Mouse (Mus musculus): ENCODE measurements at regions not wholly inside any gene's neighbourhood (a gene's known extent, or its start where the extent isn't known, plus 50 kb on each side); places are given as distances from the start of the nearest gene placed in this dataset.
"Not testable (repeated sequence)": the region's sequence is repeated elsewhere in the genome, so short reads cannot be mapped to it uniquely, and the experiment has no call there.

- H3K27me3 ChIP-seq (ENCODE audit: insufficient read depth, low read length), result no peaks in the 10 kb centered on the region
- H3K36me3 ChIP-seq (replicated peaks), result no peaks in the 10 kb centered on the region
- H3K9me3 ChIP-seq (replicated peaks), result no peaks in the 10 kb centered on the region
- DNase-seq (ENCODE audit: low spot score) (no peak), ATAC-seq (ENCODE audit: extremely low read depth, insufficient number of reproducible peaks, low FRiP score, poor library complexity, severe bottlenecking) (no peak)
- H3K4me3 ChIP-seq (ENCODE audit: low read depth, low read length), result no peak overlapping the region
- TF ChIP-seq TAL1 (conservative IDR thresholded peaks at IDR 0.05; ENCODE audit: low read depth, low read length) (no peak), GATA2 (IDR thresholded peaks at IDR 0.05; ENCODE audit: borderline replicate concordance, low read depth, low read length) (no peak), POLR2AphosphoS5 (IDR thresholded peaks at IDR 0.05; ENCODE audit: insufficient replicate concordance, low read depth, low read length) (no peak), CTCF (IDR thresholded peaks at IDR 0.05; ENCODE audit: low read depth, low read length) (no peak), GATA1 (IDR thresholded peaks at IDR 0.05; ENCODE audit: borderline replicate concordance, low read length) (no peak)
- peaks cover 16% of the 10 kb centered on the region for H3K4me1 ChIP-seq (ENCODE audit: insufficient read depth, low read depth, low read length)
These were observed 72.8 kb upstream of the Zfp706 start for GRCm38 (mm10) chr15:37080395-37080794.

GRCm38 (mm10) chr15:37074207-37074606, 66.6 kb upstream of the Zfp706 start:
- not testable (repeated sequence) for ATAC-seq (ENCODE audit: extremely low read depth, insufficient number of reproducible peaks, low FRiP score, poor library complexity, severe bottlenecking); H3K4me1 ChIP-seq (ENCODE audit: insufficient read depth, low read depth, low read length); DNase-seq (ENCODE audit: low spot score); H3K4me3 ChIP-seq (ENCODE audit: low read depth, low read length); H3K36me3 ChIP-seq (replicated peaks); H3K9me3 ChIP-seq (replicated peaks); H3K27me3 ChIP-seq (ENCODE audit: insufficient read depth, low read length)

GRCm38 (mm10) chr15:37072202-37072862, 64.8 kb upstream of the Zfp706 start:
- no peak for TF ChIP-seq CTCF (IDR thresholded peaks at IDR 0.05; ENCODE audit: low read depth, low read length)
- TF ChIP-seq TAL1 (conservative IDR thresholded peaks at IDR 0.05; ENCODE audit: low read depth, low read length), result no peak
- Histone ChIP-seq H3K27me3 (ENCODE audit: insufficient read depth, low read length) (peaks cover 5% of the 10 kb centered on the region; the same call in 1 of the 2 replicates), H3K36me3 (replicated peaks) (no peaks in the 10 kb centered on the region), H3K4me3 (ENCODE audit: low read depth, low read length) (no peak overlapping the region), H3K4me1 (ENCODE audit: insufficient read depth, low read depth, low read length) (no peaks in the 10 kb centered on the region), H3K9me3 (replicated peaks) (no peaks in the 10 kb centered on the region)
- ATAC-seq (ENCODE audit: extremely low read depth, insufficient number of reproducible peaks, low FRiP score, poor library complexity, severe bottlenecking) (no peak), DNase-seq (ENCODE audit: low spot score) (no peak)

- TF ChIP-seq GATA1 (IDR thresholded peaks at IDR 0.05; ENCODE audit: borderline replicate concordance, low read length) (no peak), CTCF (IDR thresholded peaks at IDR 0.05; ENCODE audit: low read depth, low read length) (no peak), GATA2 (IDR thresholded peaks at IDR 0.05; ENCODE audit: borderline replicate concordance, low read depth, low read length) (no peak), POLR2AphosphoS5 (IDR thresholded peaks at IDR 0.05; ENCODE audit: insufficient replicate concordance, low read depth, low read length) (no peak), TAL1 (conservative IDR thresholded peaks at IDR 0.05; ENCODE audit: low read depth, low read length) (no peak)
- no peak for DNase-seq (ENCODE audit: low spot score)
- no peaks in the 10 kb centered on the region for H3K4me1 ChIP-seq (ENCODE audit: insufficient read depth, low read depth, low read length)
- peaks cover 5% of the 10 kb centered on the region for H3K27me3 ChIP-seq (ENCODE audit: insufficient read depth, low read length)
- H3K9me3 ChIP-seq (replicated peaks), result no peaks in the 10 kb centered on the region
- no peaks in the 10 kb centered on the region for H3K36me3 ChIP-seq (replicated peaks)
- no peak overlapping the region for H3K4me3 ChIP-seq (ENCODE audit: low read depth, low read length)
- ATAC-seq (ENCODE audit: extremely low read depth, insufficient number of reproducible peaks, low FRiP score, poor library complexity, severe bottlenecking), result no peak
These were observed 62.6 kb upstream of the Zfp706 start for GRCm38 (mm10) chr15:37070188-37070587.

- DNase-seq (ENCODE audit: low spot score) (no peak), ATAC-seq (ENCODE audit: extremely low read depth, insufficient number of reproducible peaks, low FRiP score, poor library complexity, severe bottlenecking) (no peak)
- peaks cover 12% of the 10 kb centered on the region for H3K27me3 ChIP-seq (ENCODE audit: insufficient read depth, low read length)
- TF ChIP-seq GATA2 (IDR thresholded peaks at IDR 0.05; ENCODE audit: borderline replicate concordance, low read depth, low read length) (no peak), CTCF (IDR thresholded peaks at IDR 0.05; ENCODE audit: low read depth, low read length) (no peak), POLR2AphosphoS5 (IDR thresholded peaks at IDR 0.05; ENCODE audit: insufficient replicate concordance, low read depth, low read length) (no peak), TAL1 (conservative IDR thresholded peaks at IDR 0.05; ENCODE audit: low read depth, low read length) (no peak), GATA1 (IDR thresholded peaks at IDR 0.05; ENCODE audit: borderline replicate concordance, low read length) (no peak)
- H3K36me3 ChIP-seq (replicated peaks), result no peaks in the 10 kb centered on the region
- no peak overlapping the region for H3K4me3 ChIP-seq (ENCODE audit: low read depth, low read length)
- H3K9me3 ChIP-seq (replicated peaks), result no peaks in the 10 kb centered on the region
- H3K4me1 ChIP-seq (ENCODE audit: insufficient read depth, low read depth, low read length), result no peaks in the 10 kb centered on the region
These were observed 59.8 kb upstream of the Zfp706 start for GRCm38 (mm10) chr15:37067326-37067725.

GRCm38 (mm10) chr15:37065926-37066550, 58.5 kb upstream of the Zfp706 start:
- H3K36me3 ChIP-seq (replicated peaks), result no peaks in the 10 kb centered on the region
- no peaks in the 10 kb centered on the region for H3K9me3 ChIP-seq (replicated peaks)
- 0 out of 2 replicates have a peak, but pooled peaks cover 2% of the 10 kb centered on the region for H3K4me1 ChIP-seq (ENCODE audit: insufficient read depth, low read depth, low read length)
- no peak for DNase-seq (ENCODE audit: low spot score)
- TF ChIP-seq TAL1 (conservative IDR thresholded peaks at IDR 0.05; ENCODE audit: low read depth, low read length), result no peak
- no peak for TF ChIP-seq POLR2AphosphoS5 (IDR thresholded peaks at IDR 0.05; ENCODE audit: insufficient replicate concordance, low read depth, low read length)
- no peak for TF ChIP-seq GATA2 (IDR thresholded peaks at IDR 0.05; ENCODE audit: borderline replicate concordance, low read depth, low read length)
- no peak for TF ChIP-seq GATA1 (IDR thresholded peaks at IDR 0.05; ENCODE audit: borderline replicate concordance, low read length)
- no peak for TF ChIP-seq CTCF (IDR thresholded peaks at IDR 0.05; ENCODE audit: low read depth, low read length)
- peaks cover 13% of the 10 kb centered on the region; the same call in 1 of the 2 replicates for H3K27me3 ChIP-seq (ENCODE audit: insufficient read depth, low read length)
- ATAC-seq (ENCODE audit: extremely low read depth, insufficient number of reproducible peaks, low FRiP score, poor library complexity, severe bottlenecking), result no peak
- H3K4me3 ChIP-seq (ENCODE audit: low read depth, low read length), result no peak overlapping the region

Measured in G1E (cell line).